ENCODE assay signal across 21 mouse cellular contexts in genomic region chr13:93849751-93850355, GRCm38 (mm10).
"Had no signal": no experiment of that assay in that cellular context is flagged by ENCODE, and none has a peak within 500 bp of the region (broad histone marks: within the 10 kb centered on the region; RNA-seq: fewer than 3 reads in every experiment).

No protein-coding gene starts in this region.

- H3K27ac ChIP-seq: liver, embryonic 14.5 days; macrophage; midbrain, embryonic 12.5 days; midbrain, embryonic 15.5 days; neural tube, embryonic 12.5 days; neural tube, embryonic 15.5 days; stomach, postnatal 0 days had no signal

- H3K4me1 ChIP-seq: neural tube, embryonic 12.5 days; neural tube, embryonic 15.5 days had no signal

- H3K4me3 ChIP-seq: limb, embryonic 15.5 days; midbrain, embryonic 12.5 days; midbrain, embryonic 15.5 days; neural tube, embryonic 12.5 days; neural tube, embryonic 15.5 days had no signal

- ATAC-seq: intestine, embryonic 16.5 days; liver, postnatal 0 days; midbrain, embryonic 15.5 days had no signal

- H3K4me2 ChIP-seq: limb, embryonic 15.5 days; liver, embryonic 11.5 days; midbrain, embryonic 12.5 days; midbrain, embryonic 15.5 days; neural tube, embryonic 12.5 days; neural tube, embryonic 15.5 days had no signal

- H3K27me3 ChIP-seq: limb, embryonic 15.5 days; midbrain, embryonic 12.5 days; midbrain, embryonic 15.5 days; neural tube, embryonic 12.5 days; neural tube, embryonic 15.5 days had no signal

- H3K9ac ChIP-seq: limb, embryonic 15.5 days; liver, embryonic 14.5 days; liver, postnatal 0 days; midbrain, embryonic 12.5 days; midbrain, embryonic 15.5 days; neural tube, embryonic 12.5 days; neural tube, embryonic 15.5 days had no signal

- H3K9me3 ChIP-seq: limb, embryonic 15.5 days; midbrain, embryonic 12.5 days; midbrain, embryonic 15.5 days; neural tube, embryonic 12.5 days; neural tube, embryonic 15.5 days had no signal

- H3K36me3 ChIP-seq: limb, embryonic 15.5 days; midbrain, embryonic 12.5 days; midbrain, embryonic 15.5 days; neural tube, embryonic 12.5 days; neural tube, embryonic 15.5 days had no signal

- DNase-seq: kidney, adult 2 months; kidney, postnatal 10 days; kidney, postnatal 36 days; left cerebral cortex, postnatal 4 days; liver, postnatal 0 days; lung, postnatal 10 days; right cerebral cortex, adult 18-20 months; right cerebral cortex, postnatal 14 days; right cerebral cortex, postnatal 4 days; thymus, adult 2 months; thymus, postnatal 25 days had no signal
